Mouse (Mus musculus) limb, embryonic 13.5 days (tissue): ENCODE measurements around the gene Fam32a. TPM values are rescaled to one million over a fixed set of nuclear protein-coding genes. Genes with fewer than 3 reads are reported as not detected.
A peak's percentile ranks its signal among the peaks of the same experiment; 100 is the strongest.

Source experiments
- ATAC-seq: fragments of 200-750 bp; cut with Nextera tagmentation; 2 replicates; pipeline ENCODE4 v1.8.0; 2017; ENCODE audit warnings: low read depth, moderate number of reproducible peaks, moderate TSS enrichment; ENCODE audit not compliant: low FRiP score
- H3K27ac ChIP-seq: fragments of 300-500 bp; sonication (generic); 2 replicates; pipeline ENCODE4 v1.5.1; 2015; ENCODE audit warnings: inconsistent platforms, mild to moderate bottlenecking, moderate library complexity
- H3K27me3 ChIP-seq: fragments of 300-500 bp; sonication (generic); 2 replicates; pipeline ENCODE4 v1.6.1; 2015; ENCODE audit warnings: mild to moderate bottlenecking, inconsistent platforms
- H3K36me3 ChIP-seq: fragments of 300-500 bp; sonication (generic); 2 replicates; pipeline ENCODE4 v1.6.1; 2015; ENCODE audit warnings: inconsistent platforms, mild to moderate bottlenecking, moderate library complexity
- H3K4me1 ChIP-seq: fragments of 300-500 bp; sonication (generic); 2 replicates; pipeline ENCODE4 v1.6.1; 2015; ENCODE audit warnings: inconsistent platforms
- H3K4me2 ChIP-seq: fragments of 300-500 bp; sonication (generic); replicated peaks from 2 replicates; pipeline ENCODE4 v1.6.1; 2015; ENCODE audit warnings: inconsistent platforms, mild to moderate bottlenecking, moderate library complexity
- H3K4me3 ChIP-seq: fragments of 300-500 bp; sonication (generic); 2 replicates; pipeline ENCODE4 v1.5.1; 2015; ENCODE audit warnings: moderate library complexity, mild to moderate bottlenecking, inconsistent platforms
- H3K9ac ChIP-seq: fragments of 300-500 bp; sonication (generic); 2 replicates; pipeline ENCODE4 v1.6.1; 2015; ENCODE audit warnings: mild to moderate bottlenecking, inconsistent platforms
- H3K9me3 ChIP-seq: fragments of 300-500 bp; sonication (generic); 2 replicates; pipeline ENCODE4 v1.6.1; 2016; ENCODE audit warnings: inconsistent platforms
- WGBS: fragments of 180-500 bp; shearing (Covaris S2); methylation state at CpG from one replicate; pipeline ENCODE4 v1.1.7; 2015; 5-methylcytosine and 5-hydroxymethylcytosine counted together
- polyA plus RNA-seq: library from polyadenylated mRNA; unstranded; fragments of >200 nt; fragmentation: Nextera tagmentation; extraction: Ambion mirVana; gene quantifications from 2 replicates; pipeline ENCODE4 v1.2.1, GENCODE M21; 2015

The Fam32a gene
- polyA plus RNA-seq, 1 experiment from 2014 or later = 70.5 TPM

DNA sequence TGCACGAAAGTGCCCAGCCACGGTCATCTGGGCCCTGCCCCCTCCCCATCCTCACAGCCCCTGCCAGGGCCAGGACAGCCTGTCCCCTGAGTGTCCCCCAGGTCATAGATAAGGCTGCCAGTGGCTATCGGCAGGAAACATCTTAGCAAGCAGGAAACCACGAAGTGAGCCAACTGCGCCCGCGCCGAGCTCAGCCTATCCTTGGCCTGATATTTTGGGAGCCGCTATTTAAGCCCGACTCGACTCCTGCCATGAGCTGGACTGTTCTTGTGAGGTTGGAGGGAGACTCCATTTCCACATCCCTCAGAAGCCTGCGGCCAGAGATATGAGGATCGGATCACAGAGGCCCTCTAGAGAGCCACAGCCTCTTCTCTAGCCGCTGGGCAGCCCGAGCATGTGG is 48.8 kb downstream of the Fam32a start:
- 86% methylated on average over 15 of the region's 15 CpGs for WGBS
- no peaks in the 10 kb centered on the region for H3K9me3 ChIP-seq
- H3K4me3 ChIP-seq = no peak overlapping the region
- no peak overlapping the region for H3K4me2 ChIP-seq
- 0 out of 2 replicates have a peak overlapping the region, but pooled peaks have one; percentile 22 for H3K27ac ChIP-seq
- ATAC-seq = no peak
- no peaks in the 10 kb centered on the region for H3K4me1 ChIP-seq
- no peaks in the 10 kb centered on the region for H3K27me3 ChIP-seq
- no peaks in the 10 kb centered on the region for H3K36me3 ChIP-seq
- H3K9ac ChIP-seq = no peak overlapping the region

- H3K9ac ChIP-seq = no peak overlapping the region
- 88% methylated on average over 12 of the region's 12 CpGs for whole genome bisulfite sequencing
Measured at GRCm38 (mm10) chr8:72270606-72271005, 51.1 kb downstream of the Fam32a start.

GRCm38 (mm10) chr8:72271051-72271660 is 51.6 kb downstream of the Fam32a start:
- Histone ChIP-seq H3K36me3 (no peaks in the 10 kb centered on the region), H3K4me1 (no peaks in the 10 kb centered on the region), H3K9me3 (no peaks in the 10 kb centered on the region), H3K27me3 (no peaks in the 10 kb centered on the region), H3K4me3 (no peak overlapping the region), H3K27ac (no peak overlapping the region), H3K9ac (no peak overlapping the region), H3K4me2 (no peak overlapping the region)
- no peak for ATAC-seq
- WGBS = 74% methylated on average over 11 of the region's 11 CpGs

More at GRCm38 (mm10) chr8:72270606-72271005, 51.1 kb downstream of the Fam32a start:
- no peaks in the 10 kb centered on the region for H3K4me1 ChIP-seq
- H3K36me3 ChIP-seq = no peaks in the 10 kb centered on the region
- no peak overlapping the region for H3K4me2 ChIP-seq
- no peak overlapping the region for H3K27ac ChIP-seq
- H3K27me3 ChIP-seq = no peaks in the 10 kb centered on the region
- no peak for ATAC-seq
- no peaks in the 10 kb centered on the region for H3K9me3 ChIP-seq
- H3K4me3 ChIP-seq = no peak overlapping the region

GRCm38 (mm10) chr8:72271691-72272090 is 52.2 kb downstream of the Fam32a start:
- H3K27me3 ChIP-seq = no peaks in the 10 kb centered on the region
- no peak overlapping the region for H3K27ac ChIP-seq
- no peaks in the 10 kb centered on the region for H3K36me3 ChIP-seq
- H3K9ac ChIP-seq = 0 out of 2 replicates have a peak overlapping the region, but pooled peaks have one; percentile 31
- no peak overlapping the region for H3K4me3 ChIP-seq
- no peak overlapping the region for H3K4me2 ChIP-seq
- H3K9me3 ChIP-seq = no peaks in the 10 kb centered on the region
- no peaks in the 10 kb centered on the region for H3K4me1 ChIP-seq
- WGBS = 66% methylated on average over 3 of the region's 3 CpGs
- no peak for ATAC-seq

GRCm38 (mm10) chr8:72272361-72272760 is 52.8 kb downstream of the Fam32a start:
- Histone ChIP-seq H3K4me3 (no peak overlapping the region), H3K9ac (no peak overlapping the region), H3K36me3 (no peaks in the 10 kb centered on the region), H3K27me3 (no peaks in the 10 kb centered on the region), H3K4me2 (no peak overlapping the region), H3K4me1 (no peaks in the 10 kb centered on the region), H3K27ac (no peak overlapping the region), H3K9me3 (no peaks in the 10 kb centered on the region)
- WGBS = 31% methylated on average over 3 of the region's 3 CpGs
- ATAC-seq = no peak

- Histone ChIP-seq H3K4me3 (no peak overlapping the region), H3K27ac (no peak overlapping the region), H3K4me2 (no peak overlapping the region), H3K4me1 (no peaks in the 10 kb centered on the region), H3K9me3 (no peaks in the 10 kb centered on the region), H3K9ac (no peak overlapping the region), H3K27me3 (no peaks in the 10 kb centered on the region), H3K36me3 (no peaks in the 10 kb centered on the region)
- ATAC-seq = no peak
- WGBS = 70% methylated on average over 1 of the region's 1 CpGs
Measured at GRCm38 (mm10) chr8:72273111-72273770, 53.7 kb downstream of the Fam32a start.

- H3K4me2 ChIP-seq = no peak overlapping the region
- no peak for ATAC-seq
- no peaks in the 10 kb centered on the region for H3K36me3 ChIP-seq
- H3K27ac ChIP-seq = no peak overlapping the region
- WGBS = 64% methylated on average over 5 of the region's 5 CpGs
- H3K4me1 ChIP-seq = no peaks in the 10 kb centered on the region
- no peak overlapping the region for H3K4me3 ChIP-seq
- H3K9ac ChIP-seq = no peak overlapping the region
- H3K27me3 ChIP-seq = no peaks in the 10 kb centered on the region
- no peaks in the 10 kb centered on the region for H3K9me3 ChIP-seq
Measured at GRCm38 (mm10) chr8:72273807-72274206, 54.3 kb downstream of the Fam32a start.

Other genes with a start within 250 kb of the Fam32a start
- gene Cyp4f18, start 210.1 kb upstream of the Fam32a start, polyA plus RNA-seq = 0.90 and 0.91 TPM in 2 replicates
- gene Olfr372, start 178.5 kb upstream of the Fam32a start, polyA plus RNA-seq = not detected in 2 replicates
- gene Olfr373, start 136.6 kb upstream of the Fam32a start, polyA plus RNA-seq = not detected in 2 replicates
- 0.09 TPM in 1 of 2 replicates, not detected in the other for gene Olfr374, start 112.7 kb upstream of the Fam32a start, polyA plus RNA-seq
- gene Tpm4, start 84.8 kb upstream of the Fam32a start, polyA plus RNA-seq = 638 and 655 TPM in 2 replicates
- 121 and 125 TPM in 2 replicates for gene Rab8a, start 58.5 kb upstream of the Fam32a start, polyA plus RNA-seq
- gene Hsh2d, start 30.1 kb upstream of the Fam32a start, polyA plus RNA-seq = not detected in 2 replicates
- gene Cib3, start 6.9 kb upstream of the Fam32a start, polyA plus RNA-seq = not detected in 2 replicates
- not detected in 2 replicates for gene Gm11034, start 6.1 kb upstream of the Fam32a start, polyA plus RNA-seq
- 127 and 132 TPM in 2 replicates for gene Ap1m1, start 20.3 kb downstream of the Fam32a start, polyA plus RNA-seq
- 31.7 TPM in 2 replicates for gene Gm10282, start 85.5 kb downstream of the Fam32a start, polyA plus RNA-seq
- 7.9 and 8.9 TPM in 2 replicates for gene Klf2, start 99.3 kb downstream of the Fam32a start, polyA plus RNA-seq
- gene Eps15l1, start 201.7 kb downstream of the Fam32a start, polyA plus RNA-seq = 61.5 and 65.3 TPM in 2 replicates
- 1.4 and 1.5 TPM in 2 replicates for gene Calr3, start 224.1 kb downstream of the Fam32a start, polyA plus RNA-seq
- gene 1700030K09Rik, start 224.2 kb downstream of the Fam32a start, polyA plus RNA-seq = 18.1 and 19.2 TPM in 2 replicates